Mouse (Mus musculus) hindbrain, embryonic 16.5 days (tissue): ENCODE data around the gene D130052B06Rik. TPM values are rescaled to one million over a fixed set of nuclear protein-coding genes. Genes with fewer than 3 reads are reported as not detected.
A peak's percentile ranks its signal among the peaks of the same experiment; 100 is the strongest.

Source experiments
- ATAC-seq: fragments of 200-750 bp; cut with Nextera tagmentation; 2 replicates; pipeline ENCODE4 v1.8.0; 2017; ENCODE audit warnings: moderate TSS enrichment, moderate library complexity
- H3K27ac ChIP-seq: fragments of 300-500 bp; sonication (generic); 2 replicates; pipeline ENCODE4 v1.5.1; 2014; ENCODE audit warnings: low read depth, mild to moderate bottlenecking, control low read depth, low read length, moderate library complexity
- H3K27me3 ChIP-seq: fragments of 300-500 bp; sonication (generic); replicated peaks from 2 replicates; pipeline ENCODE4 v1.6.1; 2014; ENCODE audit warnings: low read length; ENCODE audit not compliant: control insufficient read depth, insufficient read depth
- H3K36me3 ChIP-seq: fragments of 300-500 bp; sonication (generic); 2 replicates; pipeline ENCODE4 v1.6.1; 2014; ENCODE audit warnings: mild to moderate bottlenecking, low read length, moderate library complexity, mixed read lengths; ENCODE audit not compliant: control insufficient read depth, insufficient read depth
- H3K4me1 ChIP-seq: fragments of 300-500 bp; sonication (generic); 2 replicates; pipeline ENCODE4 v1.6.1; 2014; ENCODE audit warnings: low read depth, low read length; ENCODE audit not compliant: control insufficient read depth, insufficient read depth
- H3K4me2 ChIP-seq: fragments of 300-500 bp; sonication (generic); 2 replicates; pipeline ENCODE4 v1.6.1; 2014; ENCODE audit warnings: mild to moderate bottlenecking, low read length, control low read depth, moderate library complexity
- H3K4me3 ChIP-seq: fragments of 300-500 bp; sonication (generic); 2 replicates; pipeline ENCODE4 v1.5.1; 2014; ENCODE audit warnings: mild to moderate bottlenecking, low read length, control low read depth, moderate library complexity
- H3K9ac ChIP-seq: fragments of 300-500 bp; sonication (generic); 2 replicates; pipeline ENCODE4 v1.6.1; 2014; ENCODE audit warnings: low read depth, mild to moderate bottlenecking, control low read depth, low read length, moderate library complexity
- H3K9me3 ChIP-seq: fragments of 300-500 bp; sonication (generic); 2 replicates; pipeline ENCODE4 v1.6.1; 2014; ENCODE audit warnings: mild to moderate bottlenecking, low read length, moderate library complexity; ENCODE audit not compliant: control insufficient read depth
- WGBS: fragments of 180-500 bp; shearing (Covaris S2); extraction: QIAGEN DNeasy Blood & Tissue Kit; methylation state at CpG from one replicate; pipeline ENCODE4 v1.1.7; 2014; 5-methylcytosine and 5-hydroxymethylcytosine counted together
- polyA plus RNA-seq: library from polyadenylated mRNA; unstranded; fragments of >200 nt; fragmentation: Nextera tagmentation; extraction: Ambion mirVana; gene quantifications from 2 replicates; pipeline ENCODE4 v1.2.1, GENCODE M21; 2015

D130052B06Rik gene
- polyA plus RNA-seq, 1 experiment from 2014 or later, result not detected

GRCm38 (mm10) chr11:33655221-33655620, 56.1 kb downstream of the D130052B06Rik start:
- no peaks in the 10 kb centered on the region for H3K27me3 ChIP-seq
- H3K36me3 ChIP-seq, result no peaks in the 10 kb centered on the region
- no peak overlapping the region for H3K4me2 ChIP-seq
- H3K4me1 ChIP-seq, result no peaks in the 10 kb centered on the region
- 82% methylated on average over 3 of the region's 3 CpGs for WGBS
- no peaks in the 10 kb centered on the region for H3K9me3 ChIP-seq
- ATAC-seq, result no peak
- H3K9ac ChIP-seq, result no peak overlapping the region
- no peak overlapping the region for H3K27ac ChIP-seq
- H3K4me3 ChIP-seq, result no peak overlapping the region

- H3K4me1 ChIP-seq, result no peaks in the 10 kb centered on the region
- H3K9ac ChIP-seq, result no peak overlapping the region
- no peaks in the 10 kb centered on the region for H3K27me3 ChIP-seq
- no peak overlapping the region for H3K4me2 ChIP-seq
- ATAC-seq, result no peak
- no peaks in the 10 kb centered on the region for H3K9me3 ChIP-seq
- H3K27ac ChIP-seq, result no peak overlapping the region
- 77% methylated on average over 7 of the region's 7 CpGs for WGBS
- no peak overlapping the region for H3K4me3 ChIP-seq
- no peaks in the 10 kb centered on the region for H3K36me3 ChIP-seq
Measured at GRCm38 (mm10) chr11:33655861-33656593, 56.9 kb downstream of the D130052B06Rik start.

- Histone ChIP-seq H3K4me1 (no peaks in the 10 kb centered on the region), H3K36me3 (no peaks in the 10 kb centered on the region), H3K27ac (no peak overlapping the region), H3K4me2 (no peak overlapping the region), H3K9ac (no peak overlapping the region), H3K4me3 (no peak overlapping the region), H3K27me3 (no peaks in the 10 kb centered on the region), H3K9me3 (no peaks in the 10 kb centered on the region)
- 86% methylated on average over 13 of the region's 13 CpGs for WGBS
- no peak for ATAC-seq
Measured at GRCm38 (mm10) chr11:33660016-33660913, 61.2 kb downstream of the D130052B06Rik start.

GRCm38 (mm10) chr11:33663599-33663998, 64.5 kb downstream of the D130052B06Rik start:
- 0 out of 2 replicates have a peak, but pooled peaks cover 3% of the 10 kb centered on the region for H3K4me1 ChIP-seq
- H3K9ac ChIP-seq, result no peak overlapping the region
- H3K9me3 ChIP-seq, result no peaks in the 10 kb centered on the region
- H3K4me3 ChIP-seq, result no peak overlapping the region
- H3K4me2 ChIP-seq, result no peak overlapping the region
- H3K36me3 ChIP-seq, result no peaks in the 10 kb centered on the region
- ATAC-seq, result no peak
- H3K27ac ChIP-seq, result no peak overlapping the region
- no peaks in the 10 kb centered on the region for H3K27me3 ChIP-seq
- WGBS, result 88% methylated on average over 2 of the region's 2 CpGs

GRCm38 (mm10) chr11:33668376-33668775, 69.3 kb downstream of the D130052B06Rik start:
- 46% methylated on average over 6 of the region's 6 CpGs for WGBS
- H3K9me3 ChIP-seq, result no peaks in the 10 kb centered on the region
- no peak overlapping the region for H3K4me2 ChIP-seq
- ATAC-seq, result no peak
- no peaks in the 10 kb centered on the region for H3K27me3 ChIP-seq
- peaks cover 8% of the 10 kb centered on the region; the same call in 1 of the 2 replicates for H3K4me1 ChIP-seq
- no peak overlapping the region for H3K4me3 ChIP-seq
- no peak overlapping the region for H3K27ac ChIP-seq
- no peaks in the 10 kb centered on the region for H3K36me3 ChIP-seq
- H3K9ac ChIP-seq, result no peak overlapping the region

GRCm38 (mm10) chr11:33670105-33670965, 71.2 kb downstream of the D130052B06Rik start:
- Histone ChIP-seq H3K27me3 (no peaks in the 10 kb centered on the region), H3K27ac (no peak overlapping the region), H3K9ac (no peak overlapping the region), H3K9me3 (no peaks in the 10 kb centered on the region), H3K4me2 (no peak overlapping the region), H3K4me3 (no peak overlapping the region), H3K4me1 (peaks cover 8% of the 10 kb centered on the region; the same call in 1 of the 2 replicates), H3K36me3 (no peaks in the 10 kb centered on the region)
- 54% methylated on average over 10 of the region's 10 CpGs for WGBS
- peak; percentile 70 for ATAC-seq

Other genes with a start within 250 kb of the D130052B06Rik start
- gene Ranbp17, start 85.6 kb upstream of the D130052B06Rik start, polyA plus RNA-seq, result 5.2 and 5.6 TPM in 2 replicates
- gene Gabrp, start 20.3 kb upstream of the D130052B06Rik start, polyA plus RNA-seq, result not detected in 2 replicates